ENCODE assay signal across 15 mouse cellular contexts in the genomic region with DNA sequence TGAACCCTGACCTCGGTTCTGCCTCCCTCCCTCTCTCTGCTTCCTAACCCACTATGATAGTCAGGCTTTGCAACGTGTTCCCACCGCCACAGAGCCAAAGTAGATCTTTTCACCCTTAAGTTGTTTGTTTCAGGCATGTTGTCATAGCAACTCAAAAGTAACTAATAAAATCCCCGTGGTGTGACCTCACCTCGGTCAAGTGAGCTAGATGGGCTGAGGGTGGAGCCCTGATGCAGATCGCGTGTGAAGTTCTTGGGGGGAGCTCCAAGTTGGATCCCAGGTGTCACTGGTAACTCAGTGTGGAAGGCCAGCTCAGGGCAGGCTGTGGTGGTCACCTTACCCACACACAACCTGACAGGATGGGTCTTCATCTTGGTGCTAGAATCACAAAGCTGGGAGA. TPM values are rescaled to one million over a fixed set of nuclear protein-coding genes. Genes with fewer than 3 reads are reported as not detected.
A peak's percentile ranks its signal among the peaks of the same experiment; 100 is the strongest.
DNase-seq lines count a peak whose midpoint lies in the region; ATAC-seq lines count a peak whose summit lies in the region.
"Had no signal": no experiment of that assay in that cellular context is flagged by ENCODE, and none has a peak within 500 bp of the region (broad histone marks: within the 10 kb centered on the region; RNA-seq: fewer than 3 reads in every experiment).

No protein-coding gene starts in this region.

- no peak overlapping the region for H3K9ac ChIP-seq in heart, embryonic 11.5 days (ENCODE audit: low read depth, low read length)
- H3K9ac ChIP-seq in liver, embryonic 12.5 days: peak overlapping the region; percentile 58
- no peak overlapping the region for H3K9ac ChIP-seq in kidney, embryonic 14.5 days (ENCODE audit: low read depth, low read length)
- H3K9ac ChIP-seq: embryonic facial prominence, embryonic 13.5 days; forebrain, embryonic 12.5 days; heart, embryonic 15.5 days; stomach, embryonic 15.5 days had no signal

- no peak overlapping the region for H3K4me2 ChIP-seq in heart, embryonic 11.5 days
- H3K4me2 ChIP-seq in liver, embryonic 12.5 days: peak overlapping the region; percentile 64
- no peak overlapping the region for H3K4me2 ChIP-seq in kidney, embryonic 14.5 days (replicated peaks; ENCODE audit: low read depth, low read length)
- H3K4me2 ChIP-seq: embryonic facial prominence, embryonic 13.5 days; forebrain, embryonic 12.5 days; heart, embryonic 15.5 days; stomach, embryonic 15.5 days had no signal

- 0 out of 2 replicates have a peak overlapping the region, but pooled peaks have one; percentile 25 for H3K27ac ChIP-seq in heart, embryonic 11.5 days (ENCODE audit: low read depth, low read length)
- peak overlapping the region; percentile 94 for H3K27ac ChIP-seq in liver, embryonic 12.5 days
- H3K27ac ChIP-seq in kidney, embryonic 14.5 days (ENCODE audit: low read depth, low read length): no peak overlapping the region
- H3K27ac ChIP-seq: embryonic facial prominence, embryonic 13.5 days; forebrain, embryonic 12.5 days; heart, embryonic 15.5 days; kidney, postnatal 0 days; layer of hippocampus, adult 2 months; stomach, embryonic 15.5 days had no signal

- no peaks in the 10 kb centered on the region; the same call in 1 of the 2 replicates for H3K9me3 ChIP-seq in heart, embryonic 11.5 days (replicated peaks; ENCODE audit: control insufficient read depth, low read length)
- H3K9me3 ChIP-seq in liver, embryonic 12.5 days (replicated peaks): 0 out of 2 replicates have a peak, but pooled peaks cover 5% of the 10 kb centered on the region
- H3K9me3 ChIP-seq in kidney, embryonic 14.5 days (ENCODE audit: control insufficient read depth, low read length): no peaks in the 10 kb centered on the region
- H3K9me3 ChIP-seq: forebrain, embryonic 12.5 days; heart, embryonic 15.5 days; stomach, embryonic 15.5 days had no signal

- WGBS in heart, embryonic 11.5 days (ENCODE audit: insufficient replicate concordance): 67% methylated on average over 7 of the region's 7 CpGs
- WGBS in liver, embryonic 12.5 days (ENCODE audit: insufficient replicate concordance): 34% methylated on average over 7 of the region's 7 CpGs
- 77% methylated on average over 7 of the region's 7 CpGs for WGBS in kidney, embryonic 14.5 days

- DNase-seq in heart, adult 18-20 months: no peak
- peak; percentile 55 for DNase-seq in c-Kit-positive CD71-positive TER-119-negative erythroid progenitor cells, embryonic 14.5 days (ENCODE audit: low read depth)
- DNase-seq in thymus, postnatal 10 days (ENCODE audit: low spot score in 2 of 2): no peak
- DNase-seq: gastrocnemius, postnatal 36 days; right cerebral cortex, postnatal 14 days had no signal

- no peaks in the 10 kb centered on the region for H3K27me3 ChIP-seq in heart, embryonic 11.5 days (ENCODE audit: control insufficient read depth, insufficient read depth, low read length)
- no peaks in the 10 kb centered on the region for H3K27me3 ChIP-seq in liver, embryonic 12.5 days (replicated peaks)
- H3K27me3 ChIP-seq in kidney, embryonic 14.5 days (ENCODE audit: control insufficient read depth, insufficient read depth, low read length): no peaks in the 10 kb centered on the region
- H3K27me3 ChIP-seq: embryonic facial prominence, embryonic 13.5 days; forebrain, embryonic 12.5 days; heart, embryonic 15.5 days; stomach, embryonic 15.5 days had no signal

- peaks cover 9% of the 10 kb centered on the region; the same call in 1 of the 2 replicates for H3K4me1 ChIP-seq in heart, embryonic 11.5 days (ENCODE audit: control insufficient read depth, insufficient read depth, low read length)
- peaks cover 58% of the 10 kb centered on the region for H3K4me1 ChIP-seq in liver, embryonic 12.5 days
- no peaks in the 10 kb centered on the region for H3K4me1 ChIP-seq in kidney, embryonic 14.5 days (ENCODE audit: control insufficient read depth, insufficient read depth, low read length)
- H3K4me1 ChIP-seq: forebrain, embryonic 12.5 days; heart, embryonic 15.5 days; stomach, embryonic 15.5 days had no signal

- H3K4me3 ChIP-seq in heart, embryonic 11.5 days (ENCODE audit: low read depth, low read length): no peak overlapping the region
- H3K4me3 ChIP-seq in liver, embryonic 12.5 days: peak overlapping the region; percentile 6; the same call in 1 of the 2 replicates
- H3K4me3 ChIP-seq in kidney, embryonic 14.5 days (ENCODE audit: low read length): no peak overlapping the region
- H3K4me3 ChIP-seq: embryonic facial prominence, embryonic 13.5 days; forebrain, embryonic 12.5 days; heart, embryonic 15.5 days; layer of hippocampus, adult 2 months; stomach, embryonic 15.5 days had no signal

- no peaks in the 10 kb centered on the region for H3K36me3 ChIP-seq in heart, embryonic 11.5 days (ENCODE audit: control insufficient read depth, insufficient read depth, low read length)
- no peaks in the 10 kb centered on the region for H3K36me3 ChIP-seq in liver, embryonic 12.5 days
- H3K36me3 ChIP-seq in kidney, embryonic 14.5 days (ENCODE audit: control insufficient read depth, insufficient read depth, low read length): no peaks in the 10 kb centered on the region
- H3K36me3 ChIP-seq: embryonic facial prominence, embryonic 13.5 days; forebrain, embryonic 12.5 days; heart, embryonic 15.5 days; stomach, embryonic 15.5 days had no signal

- peak; percentile 52; the same call in 1 of the 2 replicates for ATAC-seq in heart, embryonic 11.5 days (replicated peaks; ENCODE audit: insufficient number of reproducible peaks, low FRiP score, low TSS enrichment)
- ATAC-seq in liver, embryonic 12.5 days: peak; percentile 75
- ATAC-seq in neutrophil, adult 5-6 weeks (ENCODE audit: extremely low read depth, insufficient number of reproducible peaks, low FRiP score, poor library complexity, severe bottlenecking): 0 out of 2 replicates have a peak, but pooled peaks have one; percentile 7
- ATAC-seq in kidney, embryonic 14.5 days (ENCODE audit: low FRiP score, low TSS enrichment): no peak

RNA-seq across cellular contexts. Expression of gene Kdm8, which starts 16.1 kb away (rescaled TPM):
- 7.8 and 7.9 TPM in 2 replicates for polyA plus RNA-seq in heart, embryonic 11.5 days (2014; fragmentation: Nextera tagmentation; extraction: Ambion mirVana)
- 1 to 10 TPM; 3.6 to 5.2 TPM for total RNA-seq in heart, adult 18-20 months (2021)
- polyA plus RNA-seq in liver, embryonic 12.5 days (2016; fragmentation: Nextera tagmentation; extraction: Ambion mirVana): 11.1 and 11.7 TPM in 2 replicates
- total RNA-seq in neutrophil, adult 5-6 weeks (2017): 4.1 TPM in 2 replicates
- polyA plus RNA-seq in kidney, embryonic 14.5 days (2014; fragmentation: Nextera tagmentation; extraction: Ambion mirVana): 9.6 and 12.7 TPM in 2 replicates
